Mouse (Mus musculus): ENCODE results near the gene Copg1.

- no peak for TF ChIP-seq CTCF (IDR thresholded peaks at IDR 0.05; ENCODE audit: low read depth)
- no peak for TF ChIP-seq EP300 (optimal IDR thresholded peaks at IDR 0.05)
These were observed 21.4 kb upstream of the Copg1 start for GRCm38 (mm10) chr6:87866211-87866610.
